Mouse (Mus musculus): ENCODE measurements around the gene Llgl2. TPM values are rescaled to one million over a fixed set of nuclear protein-coding genes. Genes with fewer than 3 reads are reported as not detected.

Gene Llgl2
- 3.3 and 4.1 TPM in 2 replicates for total RNA-seq (2015)
- 3.0 and 4.8 TPM in 2 replicates for total RNA-seq (2017)

- peak; percentile 91 for ATAC-seq (replicated peaks; ENCODE audit: poor library complexity)
Observed at GRCm38 (mm10) chr11:115823774-115824740, at the start of gene Llgl2. Gene Llgl2, plus strand, starts transcription at chr11:115824049.

- no peak for ATAC-seq (replicated peaks; ENCODE audit: poor library complexity)
Observed at GRCm38 (mm10) chr11:115774653-115775052, 49.2 kb upstream of the Llgl2 start.

- ATAC-seq (replicated peaks; ENCODE audit: poor library complexity) = no peak
Observed at GRCm38 (mm10) chr11:115775821-115776665, 47.8 kb upstream of the Llgl2 start.

- no peak for ATAC-seq (replicated peaks; ENCODE audit: poor library complexity)
Observed at GRCm38 (mm10) chr11:115776954-115777353, 46.9 kb upstream of the Llgl2 start.

GRCm38 (mm10) chr11:115777487-115778335 lies 46.1 kb upstream of the Llgl2 start:
- no peak for ATAC-seq (replicated peaks; ENCODE audit: poor library complexity)

- ATAC-seq (replicated peaks; ENCODE audit: poor library complexity) = peak; percentile 77
Observed at GRCm38 (mm10) chr11:115779038-115779571, 44.7 kb upstream of the Llgl2 start.

GRCm38 (mm10) chr11:115780141-115781070 lies 43.4 kb upstream of the Llgl2 start:
- no peak for ATAC-seq (replicated peaks; ENCODE audit: poor library complexity)

- ATAC-seq (replicated peaks; ENCODE audit: poor library complexity) = no peak
Observed at GRCm38 (mm10) chr11:115786473-115786872, 37.4 kb upstream of the Llgl2 start.

GRCm38 (mm10) chr11:115789787-115790186 lies 34.1 kb upstream of the Llgl2 start:
- ATAC-seq (replicated peaks; ENCODE audit: poor library complexity) = no peak

- no peak for ATAC-seq (replicated peaks; ENCODE audit: poor library complexity)
Observed at GRCm38 (mm10) chr11:115791919-115792318, 31.9 kb upstream of the Llgl2 start.

- no peak for ATAC-seq (replicated peaks; ENCODE audit: poor library complexity)
Observed at GRCm38 (mm10) chr11:115792353-115792752, 31.5 kb upstream of the Llgl2 start.

- no peak for ATAC-seq (replicated peaks; ENCODE audit: poor library complexity)
Observed at GRCm38 (mm10) chr11:115796898-115797297, 27.0 kb upstream of the Llgl2 start.

- no peak for ATAC-seq (replicated peaks; ENCODE audit: poor library complexity)
Observed at GRCm38 (mm10) chr11:115797665-115798064, 26.2 kb upstream of the Llgl2 start.

- ATAC-seq (replicated peaks; ENCODE audit: poor library complexity) = no peak
Observed at GRCm38 (mm10) chr11:115800981-115801380, 22.9 kb upstream of the Llgl2 start.

GRCm38 (mm10) chr11:115803072-115803709 lies 20.7 kb upstream of the Llgl2 start:
- no peak for ATAC-seq (replicated peaks; ENCODE audit: poor library complexity)

GRCm38 (mm10) chr11:115805005-115805404 lies 18.8 kb upstream of the Llgl2 start:
- peak; percentile 92 for ATAC-seq (replicated peaks; ENCODE audit: poor library complexity)

- ATAC-seq (replicated peaks; ENCODE audit: poor library complexity) = no peak
Observed at GRCm38 (mm10) chr11:115806154-115806553, 17.7 kb upstream of the Llgl2 start.

- no peak for ATAC-seq (replicated peaks; ENCODE audit: poor library complexity)
Observed at GRCm38 (mm10) chr11:115807306-115807705, 16.5 kb upstream of the Llgl2 start.

GRCm38 (mm10) chr11:115807971-115808370 lies 15.9 kb upstream of the Llgl2 start:
- no peak for ATAC-seq (replicated peaks; ENCODE audit: poor library complexity)
